Mouse (Mus musculus) midbrain, postnatal 0 days (tissue): ENCODE data around the gene Mapkap1. TPM values are rescaled to one million over a fixed set of nuclear protein-coding genes. Genes with fewer than 3 reads are reported as not detected.

ENCODE experiments used
- ATAC-seq: fragments of 200-750 bp; cut with Nextera tagmentation; 2 replicates; pipeline ENCODE4 v1.8.0; 2017; ENCODE audit warnings: moderate number of reproducible peaks, mild to moderate bottlenecking, moderate TSS enrichment, moderate library complexity; ENCODE audit not compliant: low FRiP score
- DNase-seq: peaks from one replicate; pipeline ENCODE4 v3.0.0-alpha.2; 2015; ENCODE audit warnings: low spot score
- H3K27ac ChIP-seq: fragments of 300-500 bp; sonication (generic); 2 replicates; pipeline ENCODE4 v1.5.1; 2014; ENCODE audit warnings: low read depth, mild to moderate bottlenecking, low read length, mixed read lengths
- H3K27me3 ChIP-seq: fragments of 300-500 bp; sonication (generic); 2 replicates; pipeline ENCODE4 v1.6.1; 2014; ENCODE audit warnings: low read length, control low read depth, mixed read lengths; ENCODE audit not compliant: insufficient read depth
- H3K36me3 ChIP-seq: fragments of 300-500 bp; sonication (generic); 2 replicates; pipeline ENCODE4 v1.6.1; 2014; ENCODE audit warnings: low read length, control low read depth, mixed read lengths; ENCODE audit not compliant: insufficient read depth
- H3K4me1 ChIP-seq: fragments of 300-500 bp; sonication (generic); 2 replicates; pipeline ENCODE4 v1.6.1; 2014; ENCODE audit warnings: mild to moderate bottlenecking, control low read depth, antibody characterized with exemption, low read length, mixed read lengths; ENCODE audit not compliant: insufficient read depth
- H3K4me2 ChIP-seq: fragments of 300-500 bp; sonication (generic); 2 replicates; pipeline ENCODE4 v1.6.1; 2014; ENCODE audit warnings: low read depth, mild to moderate bottlenecking, low read length, mixed read lengths; ENCODE audit not compliant: poor library complexity, severe bottlenecking
- H3K4me3 ChIP-seq: fragments of 300-500 bp; sonication (generic); 2 replicates; pipeline ENCODE4 v1.5.1; 2014; ENCODE audit warnings: low read depth, mild to moderate bottlenecking, low read length, moderate library complexity
- H3K9ac ChIP-seq: fragments of 300-500 bp; sonication (generic); replicated peaks from 2 replicates; pipeline ENCODE4 v1.6.1; 2014; ENCODE audit warnings: mild to moderate bottlenecking, low read length, moderate library complexity, mixed read lengths; ENCODE audit not compliant: poor library complexity, severe bottlenecking
- H3K9me3 ChIP-seq: fragments of 300-500 bp; sonication (generic); 2 replicates; pipeline ENCODE4 v1.6.1; 2016; ENCODE audit warnings: low read length, control low read depth
- CTCF ChIP-seq: IDR thresholded peaks from 2 replicates; pipeline ENCODE4 v1.5.1; 2016; ENCODE audit warnings: antibody characterized with exemption, mild to moderate bottlenecking
- WGBS: fragments of 180-500 bp; shearing (Covaris S2); extraction: QIAGEN DNeasy Blood & Tissue Kit; methylation state at CpG from one replicate; pipeline ENCODE4 v1.1.7; 2014; 5-methylcytosine and 5-hydroxymethylcytosine counted together
- polyA plus RNA-seq: library from polyadenylated mRNA; unstranded; fragments of >200 nt; fragmentation: Nextera tagmentation; extraction: Ambion mirVana; gene quantifications from 2 replicates; pipeline ENCODE4 v1.2.1, GENCODE M21; 2015
- total RNA-seq: library from RNA; depleted of rRNA; stranded (reverse); fragments of >200 nt; gene quantifications from 2 replicates; pipeline ENCODE4 v1.2.3, GENCODE M21; 2014

The Mapkap1 gene
- total and polyA plus RNA-seq, 2 experiments from 2014 or later = 83.0 to 101 TPM

DNA sequence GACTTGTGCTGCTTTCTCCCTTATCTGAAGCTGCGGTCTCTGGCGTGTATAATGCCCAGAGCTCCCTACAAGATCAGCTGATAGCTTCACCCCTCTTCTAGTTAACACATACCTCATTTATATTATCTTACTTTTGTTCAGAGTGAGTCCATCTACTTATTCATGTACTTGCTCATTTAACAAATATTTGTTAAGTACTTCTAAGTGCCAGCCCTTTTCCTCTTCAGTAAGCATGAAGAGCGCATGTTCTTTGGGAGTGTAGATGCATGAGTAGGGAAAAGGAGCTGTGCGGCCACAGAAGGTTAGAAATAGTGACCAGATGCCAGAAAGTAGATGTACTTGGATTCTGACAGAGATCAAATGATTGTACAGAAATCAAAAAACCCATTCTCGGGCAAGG is 108.7 kb downstream of the Mapkap1 start:
- 93% methylated on average over 5 of the region's 5 CpGs for WGBS
- ATAC-seq = no peak

DNA sequence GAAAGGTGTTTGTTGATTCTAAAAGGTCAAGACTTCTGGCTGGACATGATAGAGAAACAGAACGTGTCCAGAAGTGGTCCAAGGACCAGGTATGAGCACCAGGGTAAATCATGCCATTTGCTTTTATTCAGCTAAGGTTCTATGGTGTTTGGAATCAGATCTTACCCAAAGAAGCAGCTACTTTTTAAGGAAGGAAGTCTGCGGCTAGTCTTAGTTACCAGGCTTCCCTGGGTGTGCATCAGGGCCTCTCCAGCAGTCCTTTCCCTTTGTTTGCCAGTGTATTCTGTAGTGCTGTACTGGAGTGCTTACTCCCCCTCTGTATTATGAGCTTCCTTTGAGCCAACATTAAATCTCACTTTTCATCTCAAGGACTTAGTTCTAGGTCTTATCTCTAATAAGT is 111.5 kb downstream of the Mapkap1 start:
- no peaks in the 10 kb centered on the region for H3K9me3 ChIP-seq
- H3K9ac ChIP-seq = no peak overlapping the region
- no peak overlapping the region for H3K27ac ChIP-seq
- no peak overlapping the region for H3K4me2 ChIP-seq
- H3K27me3 ChIP-seq = no peaks in the 10 kb centered on the region
- no peak overlapping the region for H3K4me3 ChIP-seq
- no peak for ATAC-seq
- TF ChIP-seq CTCF = no peak
- H3K36me3 ChIP-seq = no peaks in the 10 kb centered on the region
- DNase-seq = no peak
- 92% methylated on average over 2 of the region's 2 CpGs for WGBS
- H3K4me1 ChIP-seq = no peaks in the 10 kb centered on the region

More for the DNA sequence above, 108.7 kb downstream of the Mapkap1 start:
- no peak for DNase-seq
- H3K4me3 ChIP-seq = no peak overlapping the region
- H3K27ac ChIP-seq = no peak overlapping the region
- H3K36me3 ChIP-seq = no peaks in the 10 kb centered on the region
- no peaks in the 10 kb centered on the region for H3K4me1 ChIP-seq
- no peaks in the 10 kb centered on the region for H3K9me3 ChIP-seq
- H3K9ac ChIP-seq = no peak overlapping the region
- H3K4me2 ChIP-seq = no peak overlapping the region
- no peak for TF ChIP-seq CTCF
- H3K27me3 ChIP-seq = no peaks in the 10 kb centered on the region

DNA sequence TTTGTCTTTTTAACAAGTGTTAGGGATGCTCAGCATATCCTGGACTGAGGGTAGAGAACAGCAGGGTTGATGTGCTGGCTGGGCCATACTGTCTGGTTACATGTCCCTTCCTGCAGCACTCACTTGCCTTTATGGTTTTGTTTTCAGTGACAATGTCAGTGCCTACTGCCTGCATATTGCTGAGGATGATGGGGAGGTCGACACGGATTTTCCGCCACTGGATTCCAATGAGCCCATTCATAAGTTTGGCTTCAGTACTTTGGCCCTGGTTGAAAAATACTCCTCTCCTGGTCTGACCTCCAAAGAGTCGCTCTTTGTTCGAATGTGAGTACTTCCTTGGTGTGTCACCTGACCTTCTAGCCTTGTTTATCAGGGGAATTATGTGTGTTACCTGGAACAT is 112.0 kb downstream of the Mapkap1 start:
- H3K36me3 ChIP-seq = no peaks in the 10 kb centered on the region
- DNase-seq = no peak
- no peaks in the 10 kb centered on the region for H3K9me3 ChIP-seq
- ATAC-seq = no peak
- no peak overlapping the region for H3K27ac ChIP-seq
- WGBS = 80% methylated on average over 5 of the region's 5 CpGs
- no peak overlapping the region for H3K4me2 ChIP-seq
- no peak for TF ChIP-seq CTCF
- H3K9ac ChIP-seq = no peak overlapping the region
- no peak overlapping the region for H3K4me3 ChIP-seq
- H3K4me1 ChIP-seq = no peaks in the 10 kb centered on the region
- no peaks in the 10 kb centered on the region for H3K27me3 ChIP-seq

DNA sequence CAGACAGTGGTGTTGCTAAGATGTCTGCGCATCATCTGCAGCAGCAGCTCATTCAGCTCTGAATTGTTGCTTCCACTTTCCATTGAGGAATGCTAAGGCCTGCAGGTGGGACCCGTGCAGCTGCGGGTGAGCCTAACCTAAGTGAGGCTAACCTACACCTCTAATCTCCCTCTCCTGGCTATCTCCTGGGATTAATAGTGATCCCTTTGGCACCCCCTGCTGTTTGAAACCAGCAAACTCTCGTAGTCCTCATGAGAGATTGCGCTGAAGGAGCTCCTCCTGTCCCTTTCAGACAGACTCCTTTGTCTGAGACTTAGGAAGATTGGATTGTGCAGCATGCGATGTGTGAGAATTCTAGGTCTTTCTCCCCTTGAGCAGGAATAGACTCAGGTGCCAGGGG is 113.0 kb downstream of the Mapkap1 start:
- Histone ChIP-seq H3K36me3 (no peaks in the 10 kb centered on the region), H3K27ac (no peak overlapping the region), H3K4me3 (no peak overlapping the region), H3K4me2 (no peak overlapping the region), H3K27me3 (no peaks in the 10 kb centered on the region), H3K4me1 (no peaks in the 10 kb centered on the region), H3K9me3 (no peaks in the 10 kb centered on the region), H3K9ac (no peak overlapping the region)
- ATAC-seq = no peak
- DNase-seq = peak; percentile 58
- TF ChIP-seq CTCF = peak; percentile 76
- WGBS = 44% methylated on average over 6 of the region's 6 CpGs

DNA sequence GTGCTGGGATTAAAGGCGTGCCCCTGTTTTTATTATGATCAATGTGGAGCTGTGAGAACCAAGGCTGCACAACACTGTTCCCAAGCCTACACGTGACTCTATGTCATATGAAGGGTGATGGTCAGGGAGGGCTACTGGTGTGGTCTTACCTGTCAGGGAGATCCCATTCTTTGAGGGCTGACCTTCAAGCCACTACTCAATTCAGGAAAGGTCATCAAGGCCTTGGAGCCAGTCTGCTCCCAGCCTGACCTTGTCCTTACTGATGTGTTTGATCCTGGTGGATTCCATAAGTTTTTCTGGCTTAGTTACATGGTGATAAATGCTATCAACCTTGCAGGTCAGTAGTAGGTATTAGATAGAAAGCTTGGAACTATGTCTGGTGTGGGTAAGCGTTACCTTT is 114.8 kb downstream of the Mapkap1 start:
- no peak for TF ChIP-seq CTCF
- H3K9me3 ChIP-seq = no peaks in the 10 kb centered on the region
- H3K4me3 ChIP-seq = no peak overlapping the region
- no peaks in the 10 kb centered on the region for H3K36me3 ChIP-seq
- ATAC-seq = no peak
- H3K27me3 ChIP-seq = no peaks in the 10 kb centered on the region
- H3K4me2 ChIP-seq = no peak overlapping the region
- no peak overlapping the region for H3K27ac ChIP-seq
- 94% methylated on average over 3 of the region's 3 CpGs for WGBS
- H3K9ac ChIP-seq = no peak overlapping the region
- peaks cover under 1% of the 10 kb centered on the region; the same call in 1 of the 2 replicates for H3K4me1 ChIP-seq
- DNase-seq = no peak

DNA sequence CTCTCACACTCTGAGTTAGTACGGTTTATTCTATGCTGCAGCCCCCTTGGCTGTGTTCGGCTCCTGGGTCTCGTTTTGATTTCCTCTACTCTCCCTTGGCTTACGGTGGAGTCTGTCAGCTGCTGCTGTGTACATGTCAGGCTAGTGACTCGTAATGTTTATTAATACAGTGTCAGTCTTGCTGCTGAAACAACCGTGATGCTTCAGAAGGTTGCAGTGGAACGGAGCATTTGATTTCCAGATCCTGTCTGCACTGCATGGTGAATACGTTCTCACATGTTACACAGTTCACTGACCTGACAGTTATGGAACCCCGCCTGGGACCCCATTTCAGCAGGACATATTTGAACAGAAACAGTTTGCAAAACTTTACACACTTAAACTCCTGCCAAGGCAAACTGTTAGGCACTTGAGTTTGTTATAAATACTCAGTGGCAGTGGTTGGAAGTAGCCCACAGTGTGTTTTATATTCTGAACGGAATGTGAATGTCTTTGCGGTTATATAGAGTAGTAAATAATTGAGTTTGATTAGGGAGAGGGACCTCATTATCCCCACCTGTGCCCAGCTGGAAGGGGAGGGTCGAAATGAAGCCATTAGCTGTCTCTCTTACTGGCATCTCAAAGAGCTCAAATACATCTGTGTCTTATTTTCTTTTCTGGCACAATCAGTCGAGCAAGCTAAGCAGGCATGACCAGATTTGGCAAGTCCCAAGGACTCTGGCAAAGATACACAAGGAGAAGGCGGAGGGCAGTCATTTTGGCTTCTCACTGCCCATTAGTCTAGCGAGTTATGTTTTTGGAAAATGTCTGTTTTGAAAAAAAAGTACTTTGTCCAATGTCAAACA is 120.2 kb downstream of the Mapkap1 start:
- H3K9me3 ChIP-seq = no peaks in the 10 kb centered on the region
- TF ChIP-seq CTCF = no peak
- no peak overlapping the region for H3K4me2 ChIP-seq
- H3K4me1 ChIP-seq = peaks cover 5% of the 10 kb centered on the region; the same call in 1 of the 2 replicates
- H3K36me3 ChIP-seq = no peaks in the 10 kb centered on the region
- H3K4me3 ChIP-seq = no peak overlapping the region
- no peak overlapping the region for H3K27ac ChIP-seq
- no peaks in the 10 kb centered on the region for H3K27me3 ChIP-seq
- peak; percentile 72 for DNase-seq
- ATAC-seq = no peak
- 42% methylated on average over 15 of the region's 15 CpGs for WGBS
- H3K9ac ChIP-seq = no peak overlapping the region
